Mouse (Mus musculus) naive thymus-derived CD4-positive, alpha-beta T cell, adult 2 months (primary cell): ENCODE results near the gene Cdk4.

Experiments
- DNase-seq: peaks from one replicate; pipeline ENCODE4 v3.0.0-alpha.2; 2011; ENCODE audit warnings: low read depth

The Cdk4 gene

GRCm38 (mm10) chr10:127099868-127100267 is 36.5 kb downstream of the Cdk4 start:
- no peak for DNase-seq

- no peak for DNase-seq
These were observed 37.1 kb downstream of the Cdk4 start for GRCm38 (mm10) chr10:127100414-127100813.

- no peak for DNase-seq
These were observed 37.8 kb downstream of the Cdk4 start for GRCm38 (mm10) chr10:127101151-127101550.

- DNase-seq = peak; percentile 40
These were observed 40.3 kb downstream of the Cdk4 start for GRCm38 (mm10) chr10:127103631-127104030.

- peak; percentile 80 for DNase-seq
These were observed 44.4 kb downstream of the Cdk4 start for GRCm38 (mm10) chr10:127107563-127108261.

GRCm38 (mm10) chr10:127108262-127108583 is 44.9 kb downstream of the Cdk4 start:
- no peak for DNase-seq

GRCm38 (mm10) chr10:127111001-127111887 is 47.9 kb downstream of the Cdk4 start:
- no peak for DNase-seq

- no peak for DNase-seq
These were observed 51.1 kb downstream of the Cdk4 start for GRCm38 (mm10) chr10:127114408-127114807.

- DNase-seq = peak; percentile 64
These were observed 51.7 kb downstream of the Cdk4 start for GRCm38 (mm10) chr10:127115068-127115467.
